Mouse (Mus musculus) layer of hippocampus, adult 2 months (tissue): ENCODE data around the gene Fermt2. TPM values are rescaled to one million over a fixed set of nuclear protein-coding genes. Genes with fewer than 3 reads are reported as not detected.
"Not testable (repeated sequence)": the region's sequence is repeated elsewhere in the genome, so short reads cannot be mapped to it uniquely, and the experiment has no call there.

Experiments used
- DNase-seq, 2 experiments: peaks; one replicate each; pipeline ENCODE4 v3.0.0; 2022; ENCODE audit warnings: low spot score in 2 of 2
- H3K27ac ChIP-seq: fragments of 200-600 bp; 2 replicates; pipeline ENCODE4 v1.8.1; 2022
- H3K4me3 ChIP-seq: fragments of 200-600 bp; 2 replicates; pipeline ENCODE4 v1.8.1; 2022; ENCODE audit warnings: mild to moderate bottlenecking
- CTCF ChIP-seq: fragments of 200-600 bp; conservative IDR thresholded peaks from 2 replicates; pipeline ENCODE4 v1.8.1; 2022; ENCODE audit warnings: antibody characterized with exemption, mild to moderate bottlenecking, moderate library complexity
- total RNA-seq, 2 experiments: library from RNA; stranded (reverse); gene quantifications; 2 replicates each; pipeline ENCODE4 v1.2.3; 2021

Fermt2 gene
- total RNA-seq, 2 experiments from 2014 or later, result 90.8 to 100 TPM

- no peak overlapping the region for H3K27ac ChIP-seq
- DNase-seq, result no peak
- no peak for TF ChIP-seq CTCF
- no peak overlapping the region for H3K4me3 ChIP-seq
These were observed 52.9 kb downstream of the Fermt2 start for GRCm38 (mm10) chr14:45476990-45477389.

GRCm38 (mm10) chr14:45472536-45472935 lies 57.4 kb downstream of the Fermt2 start:
- Histone ChIP-seq H3K27ac (no peak overlapping the region), H3K4me3 (no peak overlapping the region)
- no peak for DNase-seq
- TF ChIP-seq CTCF, result no peak

DNA sequence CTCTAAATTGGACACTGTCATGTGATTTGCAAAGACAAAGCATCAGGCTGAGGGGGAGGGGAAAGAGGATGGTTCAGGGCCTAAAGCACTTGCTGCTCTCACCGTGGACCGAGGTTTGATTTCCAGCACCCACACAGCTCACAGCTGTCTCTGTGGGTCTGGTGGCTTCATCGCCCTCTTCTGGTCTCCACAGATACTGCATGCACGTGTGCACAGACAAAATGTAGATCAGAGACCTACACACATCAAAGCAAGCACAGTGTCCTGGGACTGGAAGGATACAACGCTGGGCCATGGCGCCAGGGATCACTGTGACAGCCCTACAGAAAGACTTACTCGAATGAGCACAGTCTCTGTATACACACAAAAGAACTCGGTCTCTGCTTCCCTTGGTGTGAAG lies 60.5 kb downstream of the Fermt2 start:
- H3K4me3 ChIP-seq, result no peak overlapping the region
- peak; percentile 61 for TF ChIP-seq CTCF
- DNase-seq, result no peak
- no peak overlapping the region for H3K27ac ChIP-seq

DNA sequence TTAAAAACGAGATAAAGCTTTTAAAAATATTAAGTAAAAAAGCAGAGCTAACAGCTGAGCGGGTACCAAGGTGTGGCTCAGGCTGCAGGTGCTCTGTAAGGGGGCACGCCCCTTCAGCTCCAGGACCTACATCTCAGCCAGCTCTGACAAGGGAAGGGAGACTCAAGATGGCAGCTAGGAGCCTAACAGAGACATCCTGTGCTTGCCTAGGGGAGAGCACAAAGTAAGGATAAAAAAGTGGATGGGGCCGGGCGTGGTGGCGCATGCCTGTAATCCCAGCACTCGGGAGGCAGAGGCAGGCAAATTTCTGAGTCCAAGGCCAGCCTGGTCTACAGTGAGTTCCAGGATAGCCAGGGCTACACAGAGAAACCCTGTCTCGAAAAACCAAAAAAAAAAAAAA lies 63.5 kb downstream of the Fermt2 start:
- DNase-seq, H3K4me3 ChIP-seq, H3K27ac ChIP-seq: not testable (repeated sequence)

DNA sequence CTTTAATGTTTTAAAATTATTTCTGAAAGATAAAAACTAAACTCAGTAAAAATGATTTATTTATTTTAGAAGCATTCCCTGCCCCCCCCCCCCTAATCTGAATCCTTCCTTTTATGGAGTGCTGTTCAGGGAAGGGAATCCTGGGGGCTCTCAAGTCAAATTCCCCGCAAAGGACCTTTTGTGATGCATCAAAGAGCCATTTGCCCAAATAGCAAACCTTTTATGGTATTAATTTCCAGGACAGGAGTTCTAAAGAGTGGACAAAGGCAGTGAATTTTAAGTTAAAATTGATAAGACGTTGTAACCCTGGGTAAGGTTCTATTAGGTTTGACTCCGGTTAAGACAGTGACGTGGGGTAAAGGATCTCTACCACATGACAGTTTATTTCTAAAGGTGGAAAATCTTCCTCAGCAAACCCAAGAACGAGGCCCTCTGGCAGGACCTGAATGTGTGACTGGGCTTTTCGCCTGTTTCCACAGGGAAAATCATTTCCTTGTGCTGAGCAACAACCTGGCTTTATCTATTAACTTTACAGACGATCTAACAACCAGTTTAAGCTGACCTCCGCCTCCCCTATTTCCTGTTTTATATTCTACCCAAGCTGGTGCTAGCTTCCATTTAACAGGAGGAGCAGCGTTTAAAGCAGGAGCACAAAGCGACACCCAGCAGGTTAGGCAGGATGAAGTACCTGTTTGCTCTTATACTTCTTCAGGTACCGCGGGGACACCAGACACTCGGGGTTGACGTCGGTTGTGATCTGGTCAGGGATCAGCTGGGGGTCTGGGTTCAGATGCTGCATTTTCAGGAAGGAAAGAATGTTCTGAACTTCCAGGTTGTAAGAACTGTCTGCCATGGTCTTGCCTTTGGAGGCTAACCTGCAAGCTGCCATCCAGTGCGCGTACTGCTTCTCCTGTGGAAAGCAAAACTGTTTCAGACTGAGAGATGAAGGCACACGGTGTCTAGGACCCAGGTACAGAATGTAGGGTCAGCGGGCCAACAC lies 65.6 kb downstream of the Fermt2 start:
- no peak for DNase-seq
- Histone ChIP-seq H3K4me3 (no peak overlapping the region), H3K27ac (peak overlapping the region; percentile 51)
- no peak for TF ChIP-seq CTCF

DNA sequence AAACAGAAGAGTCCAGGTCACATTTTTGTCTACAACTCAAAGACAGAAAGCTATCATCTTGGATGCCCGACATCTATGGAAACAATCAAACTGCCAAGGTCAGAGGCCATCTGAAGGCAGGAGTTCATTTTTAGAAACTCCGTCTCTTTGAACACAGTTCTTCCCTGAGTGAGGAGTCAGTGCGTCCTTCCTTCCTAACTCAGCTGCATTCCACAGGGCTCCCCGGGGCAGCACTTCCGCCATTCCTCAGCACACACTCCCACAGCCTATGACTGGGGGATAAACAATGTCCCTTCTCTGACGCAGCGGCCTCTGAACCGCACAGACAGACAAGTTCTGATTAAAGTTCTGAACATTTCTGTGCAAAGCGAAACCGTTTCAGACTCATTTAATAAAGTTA lies 66.3 kb downstream of the Fermt2 start:
- Histone ChIP-seq H3K27ac (peak overlapping the region; percentile 51), H3K4me3 (no peak overlapping the region)
- TF ChIP-seq CTCF, result no peak
- no peak for DNase-seq

DNA sequence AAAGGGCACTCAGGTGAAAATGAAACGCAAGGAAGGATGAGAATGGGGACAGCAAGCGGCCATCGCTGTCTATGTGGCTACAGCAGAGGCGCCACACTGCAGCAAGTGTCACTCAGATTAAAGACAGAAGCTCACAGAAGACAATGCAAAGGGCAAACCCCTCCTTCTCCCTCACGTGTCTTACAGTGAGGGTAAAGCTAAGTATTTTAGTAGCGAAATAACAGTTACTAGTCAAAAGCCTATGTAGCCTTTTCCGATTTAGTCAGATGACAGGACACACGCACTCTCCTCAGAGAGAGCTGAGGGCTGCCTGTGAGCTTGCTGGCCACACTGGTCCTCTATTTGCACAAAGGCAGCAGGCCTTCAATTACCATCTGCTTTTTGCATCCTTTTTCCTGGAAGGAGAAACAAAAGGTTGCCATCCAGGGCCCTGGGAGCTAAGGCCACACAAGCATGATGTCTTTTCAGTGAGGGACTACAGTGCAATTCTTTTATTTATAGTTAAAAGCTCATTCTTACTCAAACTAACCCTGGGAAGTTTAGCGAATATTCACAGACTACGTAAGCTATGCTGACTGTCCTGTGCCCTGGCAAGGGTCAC lies 66.9 kb downstream of the Fermt2 start:
- DNase-seq, result no peak
- TF ChIP-seq CTCF, result no peak
- Histone ChIP-seq H3K4me3 (no peak overlapping the region), H3K27ac (peak overlapping the region; percentile 51)

- DNase-seq, result peak; percentile 57 to 70
- Histone ChIP-seq H3K27ac (peak overlapping the region; percentile 51), H3K4me3 (no peak overlapping the region)
- TF ChIP-seq CTCF, result peak; percentile 50
These were observed 67.5 kb downstream of the Fermt2 start for GRCm38 (mm10) chr14:45462374-45462773.

DNA sequence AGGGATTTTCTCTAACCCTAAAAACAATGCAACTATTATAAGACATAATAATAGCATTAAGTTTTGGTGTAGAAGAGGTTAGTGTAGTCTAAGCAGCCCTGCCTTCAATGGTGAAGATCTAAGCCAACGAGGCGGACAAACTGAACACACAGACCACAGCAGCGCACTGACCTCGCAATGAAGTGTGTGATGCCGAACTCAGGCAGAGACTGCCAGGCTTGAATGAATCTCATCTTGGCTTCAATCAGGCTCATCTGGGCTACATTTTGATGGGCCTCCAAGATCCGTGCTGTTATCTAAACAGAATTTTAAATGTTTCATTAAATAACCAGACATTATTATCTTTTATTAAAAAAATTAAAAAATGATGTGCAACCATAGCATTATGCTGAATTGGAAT lies 68.0 kb downstream of the Fermt2 start:
- Histone ChIP-seq H3K27ac (peak overlapping the region; percentile 51), H3K4me3 (no peak overlapping the region)
- TF ChIP-seq CTCF, result no peak
- DNase-seq, result no peak

GRCm38 (mm10) chr14:45460491-45460890 lies 69.4 kb downstream of the Fermt2 start:
- Histone ChIP-seq H3K4me3 (no peak overlapping the region), H3K27ac (no peak overlapping the region)
- TF ChIP-seq CTCF, result peak; percentile 21
- no peak for DNase-seq

- TF ChIP-seq CTCF, result no peak
- Histone ChIP-seq H3K4me3 (no peak overlapping the region), H3K27ac (no peak overlapping the region)
- DNase-seq, result no peak
These were observed 70.0 kb downstream of the Fermt2 start for GRCm38 (mm10) chr14:45459877-45460276.

GRCm38 (mm10) chr14:45457003-45457402 lies 72.9 kb downstream of the Fermt2 start:
- DNase-seq, result no peak
- no peak for TF ChIP-seq CTCF
- Histone ChIP-seq H3K4me3 (no peak overlapping the region), H3K27ac (peak overlapping the region; percentile 24; the same call in 1 of the 2 replicates)

DNA sequence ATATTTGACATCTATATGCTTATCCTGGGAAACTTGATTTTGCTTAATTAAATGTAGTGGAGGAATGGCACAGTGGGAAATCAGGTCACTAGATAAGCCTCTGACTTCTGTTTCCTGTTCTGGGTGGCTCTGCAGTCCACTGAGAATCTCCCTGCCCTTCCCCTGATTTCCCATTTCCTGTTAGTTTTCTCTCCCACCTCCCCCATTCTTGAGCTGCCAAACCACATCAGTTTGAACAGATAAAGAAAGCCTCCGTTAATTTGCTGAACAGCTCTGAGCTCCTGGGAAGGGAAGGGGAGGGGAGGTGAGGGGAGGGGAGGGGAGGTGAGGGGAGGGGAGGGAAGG lies 73.4 kb downstream of the Fermt2 start:
- Histone ChIP-seq H3K27ac (peak overlapping the region; percentile 74), H3K4me3 (no peak overlapping the region)
- DNase-seq, result no peak
- no peak for TF ChIP-seq CTCF
